Mouse (Mus musculus) adrenal gland, adult 8-10 months (tissue): Measurements from ENCODE around the gene Rsph10b. TPM values are rescaled to one million over a fixed set of nuclear protein-coding genes. Genes with fewer than 3 reads are reported as not detected.

Experiments
- DNase-seq: peaks from one replicate; pipeline ENCODE4 v3.0.0; 2022
- total RNA-seq, 4 experiments: library from RNA; stranded (reverse); gene quantifications; 2 replicates each; pipeline ENCODE4 v1.2.4; 2022

The Rsph10b gene
- total RNA-seq, result 10 to 100 TPM in 1 of 4 experiments, 1 to 10 TPM in 3; 3.2 to 20.5 (median 6.1) TPM

DNA sequence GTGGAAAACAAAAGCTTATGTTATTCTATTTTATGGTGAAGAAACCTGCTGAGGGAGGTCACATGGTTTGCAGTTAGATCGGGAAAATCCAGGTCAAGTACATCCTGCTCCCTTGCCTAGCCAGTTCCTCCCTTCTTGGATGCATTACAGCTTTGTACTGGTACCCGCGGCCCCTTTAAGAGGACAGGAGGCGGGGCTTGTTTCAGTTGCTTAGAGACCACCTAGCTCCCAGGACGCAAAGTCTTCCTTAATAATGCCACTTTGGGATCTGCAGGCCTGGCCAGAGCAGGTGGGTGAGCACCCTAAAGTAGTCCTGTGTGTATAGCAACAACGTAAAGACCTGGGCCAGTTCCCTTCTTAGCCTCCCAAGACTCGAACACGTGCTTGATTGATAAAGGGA, at the start of gene Rsph10b:
Rsph10b (plus strand) TSS at position 205 of the 400 bp plus-strand sequence.
- peak; percentile 25 for DNase-seq

DNA sequence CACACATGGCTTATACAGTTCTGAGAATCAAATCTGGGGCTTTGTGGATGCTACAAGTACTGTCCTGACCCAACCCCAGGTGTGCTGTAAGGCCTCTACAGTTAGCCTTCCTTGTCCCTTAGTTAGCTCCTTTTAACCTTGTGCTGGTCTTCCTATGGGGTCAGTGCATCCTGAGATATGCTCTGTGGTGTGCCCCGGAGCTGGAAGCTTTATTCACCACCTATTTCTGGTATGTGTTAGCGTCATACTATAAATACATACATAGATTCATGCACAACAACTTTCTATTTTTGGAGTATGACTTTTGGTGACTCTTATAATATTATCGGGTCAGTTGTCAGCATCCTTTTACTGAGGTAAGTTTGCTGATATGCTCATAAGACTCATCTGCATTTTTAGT, 47.6 kb upstream of the Rsph10b start:
- DNase-seq, result no peak

DNA sequence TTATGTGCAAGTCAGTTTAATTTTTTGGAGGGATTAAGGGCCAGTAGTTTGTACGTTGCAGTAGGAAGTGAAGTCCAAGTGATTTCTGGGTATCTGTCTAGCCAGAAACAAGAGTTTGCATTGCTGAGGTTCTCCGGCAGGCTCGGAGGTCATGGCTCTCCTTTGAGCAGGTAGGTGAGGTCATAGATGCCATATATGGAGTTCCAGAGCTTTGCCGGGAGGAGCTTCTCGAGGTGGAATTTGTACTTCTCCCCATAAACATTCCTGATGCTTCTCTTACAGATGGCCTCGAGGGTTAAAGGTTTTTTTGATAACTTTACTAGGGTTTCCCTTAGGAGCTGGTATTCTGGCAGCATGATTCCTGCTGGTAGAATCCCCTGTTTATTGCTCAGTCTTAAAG, 42.1 kb upstream of the Rsph10b start:
- no peak for DNase-seq

DNA sequence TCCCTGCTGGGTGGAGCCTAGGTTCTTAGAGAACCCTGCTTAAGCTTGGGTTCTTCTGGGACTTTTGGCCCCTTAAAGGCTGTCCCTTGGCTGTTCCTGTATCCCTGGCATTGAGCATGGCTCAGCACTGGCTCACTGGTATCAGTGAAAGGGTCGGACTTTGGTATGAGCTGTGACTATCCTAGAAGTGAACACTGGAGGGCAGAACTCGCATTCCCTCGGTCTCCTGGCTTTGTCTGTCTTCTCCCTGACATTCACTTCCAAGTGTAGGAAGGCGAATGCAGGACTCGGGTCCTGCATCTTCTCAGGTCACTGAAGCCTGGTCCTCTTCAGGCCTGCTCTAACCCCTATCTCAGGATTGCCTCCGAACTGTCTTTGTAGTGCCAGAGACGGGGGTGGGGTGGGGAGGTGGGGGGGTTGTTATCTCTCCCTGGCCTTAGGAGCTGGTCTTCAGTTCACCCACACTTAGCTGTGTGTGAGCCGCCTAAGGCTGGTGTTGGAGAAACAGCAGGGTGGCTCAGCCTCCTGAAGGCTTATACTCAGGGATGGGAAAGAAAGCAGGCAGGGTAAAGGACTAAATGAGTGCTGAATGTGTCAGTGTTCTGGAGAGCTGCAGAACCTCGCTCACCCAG, 40.5 kb upstream of the Rsph10b start:
- DNase-seq, result no peak

DNA sequence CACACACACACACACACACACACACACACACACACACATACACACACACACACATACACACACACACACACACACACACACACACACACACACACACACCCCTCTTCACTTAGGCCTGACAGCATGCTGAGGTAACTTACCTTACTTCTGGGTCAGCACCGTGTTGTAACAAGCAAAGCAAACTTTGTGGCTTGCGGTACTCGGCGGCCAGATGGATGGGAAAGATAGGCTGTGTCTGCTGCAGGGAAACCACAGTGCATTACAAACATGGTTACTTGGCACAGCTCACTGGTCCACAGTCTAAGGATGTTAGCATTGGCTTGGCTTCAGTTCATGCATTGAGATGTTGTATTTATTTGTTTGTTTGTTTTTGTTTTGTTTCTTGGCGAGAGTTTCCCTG, 39.4 kb upstream of the Rsph10b start:
- DNase-seq, result no peak

DNA sequence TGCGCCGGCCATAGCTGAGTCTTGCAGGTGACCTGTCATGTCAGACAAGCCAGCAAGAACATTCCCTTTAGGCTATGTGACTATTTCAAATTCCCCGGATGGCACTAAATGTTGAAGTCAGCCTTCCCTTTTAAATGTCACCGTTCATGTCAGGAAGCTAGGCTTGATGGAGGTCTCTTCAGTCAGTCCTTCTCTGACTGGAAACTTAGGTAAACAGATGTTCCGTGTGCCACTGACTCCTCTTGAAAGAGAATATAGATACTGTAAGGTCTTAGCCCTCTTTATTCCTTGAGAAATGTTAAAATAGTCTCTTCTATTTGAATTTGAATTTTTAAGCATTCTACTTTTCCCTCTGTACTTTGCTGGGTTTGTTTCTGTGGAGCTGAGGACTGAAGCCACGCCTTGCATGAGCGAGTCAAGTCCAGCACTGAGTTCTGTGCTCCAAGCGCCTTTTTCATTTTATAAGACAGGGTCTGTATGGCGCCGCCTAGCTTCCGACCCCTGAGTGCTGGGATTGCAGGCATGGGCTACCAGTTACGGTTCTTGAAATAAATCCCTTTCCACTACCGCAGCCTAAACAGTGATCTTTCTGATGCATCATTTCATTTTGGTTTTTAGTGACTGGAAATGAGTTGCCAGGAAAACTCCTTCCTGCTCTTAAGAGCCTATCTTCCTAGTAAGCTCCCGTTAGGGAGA, 35.1 kb upstream of the Rsph10b start, which contains the start of gene Ankrd61:
Ankrd61 (minus strand) TSS at position 51 of the 696 bp plus-strand sequence.
- no peak for DNase-seq

DNA sequence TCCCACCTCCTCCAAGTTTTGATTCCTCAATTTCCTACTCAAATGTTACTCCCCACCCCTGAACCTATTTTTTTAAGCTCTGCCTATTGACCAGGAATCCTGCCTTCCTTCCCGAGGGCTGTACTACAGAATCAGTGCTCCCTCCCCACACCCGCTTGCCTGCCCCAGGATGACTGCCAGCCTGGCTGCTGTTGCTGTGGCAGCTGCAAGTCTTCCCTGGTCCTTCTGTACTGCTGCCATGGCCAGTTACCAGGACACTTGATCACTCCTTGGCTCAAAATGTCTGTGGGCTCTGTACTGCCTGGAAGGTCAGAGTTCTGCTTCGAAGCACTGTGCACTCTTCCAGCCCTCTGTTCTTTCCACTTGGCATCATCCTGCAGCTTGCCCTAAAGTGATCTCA, 30.7 kb upstream of the Rsph10b start:
- DNase-seq, result no peak

DNA sequence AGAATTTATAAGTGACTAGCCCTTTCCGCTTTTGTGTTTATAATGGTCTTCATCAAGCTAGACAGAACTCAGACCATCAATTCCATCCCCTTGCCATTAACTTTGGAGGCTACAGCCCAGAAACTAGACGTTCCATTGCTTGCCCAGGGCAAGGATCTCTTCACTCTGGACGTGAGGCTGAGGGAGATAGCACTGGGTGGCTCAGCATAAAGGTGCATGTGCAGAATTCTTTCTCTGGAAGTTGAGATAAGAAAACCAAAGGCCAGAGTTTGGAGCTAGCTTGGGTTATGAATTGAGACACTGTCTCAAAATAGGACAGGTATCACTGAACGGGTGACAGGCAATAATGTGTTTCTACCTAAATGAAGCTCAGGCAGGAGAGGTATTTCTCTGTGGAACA, 29.0 kb upstream of the Rsph10b start:
- no peak for DNase-seq

DNA sequence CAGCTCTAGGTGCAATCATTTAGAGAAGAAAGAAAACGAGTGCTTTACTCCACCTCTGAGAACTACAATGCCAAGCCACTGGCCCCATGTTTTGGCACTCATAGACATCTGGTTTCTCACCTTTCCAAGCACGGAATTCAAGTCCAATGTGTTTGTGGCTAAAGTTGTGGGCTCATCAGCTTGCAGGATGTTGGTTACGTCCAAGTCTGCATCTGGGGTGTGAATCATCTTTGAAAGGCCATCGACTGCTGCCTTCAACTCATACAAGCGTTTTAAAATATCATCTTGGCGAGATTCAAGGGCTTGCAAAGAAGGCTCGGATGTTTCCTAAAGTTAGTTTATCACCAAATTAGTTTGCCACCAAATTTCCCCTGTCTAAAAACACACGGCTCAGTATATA, 26.4 kb upstream of the Rsph10b start:
- DNase-seq, result no peak

DNA sequence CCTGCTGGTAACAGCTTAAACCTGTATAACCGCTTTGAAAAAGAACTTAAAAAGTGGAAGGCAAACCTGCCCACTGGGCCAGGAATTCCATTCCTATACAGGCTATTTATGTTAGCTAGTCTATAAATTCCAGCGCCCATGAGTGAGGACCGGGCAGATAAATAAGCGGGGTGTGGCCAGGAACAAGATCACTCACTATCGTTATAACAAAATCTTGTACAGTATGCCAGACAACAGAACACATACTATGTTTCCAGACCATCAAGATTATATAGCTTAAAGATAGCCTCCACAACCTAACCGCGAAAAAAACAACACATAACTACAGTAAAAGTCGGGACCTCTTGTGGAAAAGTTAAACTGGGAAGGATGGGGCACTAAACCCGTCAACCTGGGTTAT, 23.9 kb upstream of the Rsph10b start:
- DNase-seq, result no peak

DNA sequence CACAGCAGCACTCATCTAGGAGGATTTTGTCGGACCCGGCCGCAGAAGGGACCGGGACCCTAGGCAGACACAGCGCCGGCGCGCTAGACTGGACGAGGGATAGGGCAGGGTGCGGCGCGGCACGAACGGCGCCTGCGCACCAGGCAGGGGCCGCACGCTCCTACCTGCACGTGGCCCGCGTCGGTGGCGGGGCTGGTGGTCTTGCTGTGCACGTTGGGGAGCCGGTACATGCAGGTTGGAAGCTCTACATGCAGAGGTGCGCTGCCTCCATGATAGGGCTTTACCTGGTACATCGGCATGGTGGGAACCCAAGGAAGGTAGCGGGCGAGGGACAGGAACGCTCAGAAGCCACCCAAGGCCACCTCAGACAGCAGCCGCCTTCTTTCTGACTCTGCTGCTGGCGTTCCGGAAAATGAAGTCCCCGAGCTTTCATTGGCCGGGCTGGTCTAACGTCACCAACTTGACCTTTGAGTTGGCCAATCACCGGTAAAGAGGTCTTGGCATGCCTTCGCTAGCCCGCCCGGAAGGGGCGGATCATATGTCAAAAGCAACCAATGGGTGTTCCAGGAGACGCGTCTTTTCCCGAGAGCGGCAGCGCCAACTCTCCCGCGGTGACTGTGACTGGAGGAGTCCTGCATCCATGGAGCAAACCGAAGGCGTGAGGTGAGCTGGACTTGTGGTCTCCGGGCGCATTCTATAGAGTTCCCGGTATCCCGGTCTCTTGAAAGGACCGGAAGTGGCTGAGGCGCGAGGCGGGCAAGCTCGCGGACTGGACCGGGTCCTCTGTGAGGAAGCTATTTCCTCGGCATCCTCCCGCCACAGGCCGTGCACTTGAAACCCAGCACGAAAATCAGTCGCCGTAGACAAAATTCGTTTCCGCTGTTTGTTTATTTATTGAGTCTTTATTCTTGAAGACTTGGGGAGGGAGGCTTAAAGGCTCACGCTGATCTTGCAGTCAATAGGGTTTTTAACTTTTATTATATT, 23.1 kb upstream of the Rsph10b start, which contains the start of the genes Aimp2 and Pms2:
Aimp2 (minus strand) TSS at position 431 of the 984 bp plus-strand sequence.
Pms2 (plus strand) TSS at position 548 of the 984 bp plus-strand sequence.
- DNase-seq, result peak; percentile 97

DNA sequence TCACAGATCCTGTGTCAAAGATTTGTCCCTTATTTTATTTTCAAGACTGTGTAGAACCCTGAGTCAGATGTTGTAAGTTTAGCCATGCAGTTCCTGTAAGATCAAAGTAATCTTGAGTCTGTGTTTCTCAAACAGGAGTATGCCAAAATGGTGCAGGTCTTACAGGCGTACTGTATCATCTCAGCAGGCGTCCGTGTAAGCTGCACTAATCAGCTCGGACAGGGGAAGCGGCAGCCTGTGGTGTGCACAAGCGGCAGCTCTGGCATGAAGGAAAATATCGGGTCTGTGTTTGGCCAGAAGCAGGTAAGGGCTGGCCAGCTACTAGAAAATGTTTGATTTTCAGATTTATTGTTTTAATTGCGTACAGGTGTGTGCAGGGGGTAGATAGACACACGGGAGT, 16.6 kb upstream of the Rsph10b start:
- DNase-seq, result no peak

DNA sequence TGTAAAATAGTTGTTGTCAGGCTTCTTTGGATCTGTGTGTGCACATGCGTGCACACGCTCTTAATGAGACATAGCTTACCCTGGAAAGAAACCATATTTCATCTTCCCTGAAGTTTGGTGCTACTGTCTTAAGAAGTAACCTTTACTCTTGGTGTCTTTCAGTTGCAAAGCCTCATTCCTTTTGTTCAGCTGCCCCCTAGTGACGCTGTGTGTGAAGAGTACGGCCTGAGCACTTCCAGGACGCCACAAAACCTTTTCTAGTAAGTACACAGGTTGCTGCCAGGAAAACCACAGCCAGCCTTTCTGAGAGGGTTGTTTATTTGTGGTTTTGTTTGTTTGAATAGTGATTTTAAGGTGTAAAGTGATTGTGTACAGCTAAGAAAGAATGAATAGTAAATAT, 15.4 kb upstream of the Rsph10b start:
- peak; percentile 23 for DNase-seq

DNA sequence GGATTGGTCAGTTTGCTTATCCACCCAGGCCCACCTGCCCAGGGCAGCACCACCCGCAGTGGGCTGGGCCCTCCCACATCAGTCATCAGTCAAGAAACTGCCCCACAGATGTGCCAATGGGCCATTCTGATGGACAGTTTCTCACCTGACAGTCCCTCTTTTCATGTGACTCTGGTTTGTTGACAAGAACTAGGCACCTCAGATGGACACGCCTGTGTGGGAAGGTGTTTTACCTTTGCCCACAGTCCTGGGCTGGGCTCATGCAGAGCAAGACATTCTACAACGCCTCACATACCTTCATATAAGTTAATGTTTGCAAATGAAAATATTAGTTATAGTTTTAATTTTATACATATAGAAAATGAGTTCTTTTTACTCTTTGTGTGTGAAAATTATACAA, 14.7 kb upstream of the Rsph10b start:
- DNase-seq, result no peak

DNA sequence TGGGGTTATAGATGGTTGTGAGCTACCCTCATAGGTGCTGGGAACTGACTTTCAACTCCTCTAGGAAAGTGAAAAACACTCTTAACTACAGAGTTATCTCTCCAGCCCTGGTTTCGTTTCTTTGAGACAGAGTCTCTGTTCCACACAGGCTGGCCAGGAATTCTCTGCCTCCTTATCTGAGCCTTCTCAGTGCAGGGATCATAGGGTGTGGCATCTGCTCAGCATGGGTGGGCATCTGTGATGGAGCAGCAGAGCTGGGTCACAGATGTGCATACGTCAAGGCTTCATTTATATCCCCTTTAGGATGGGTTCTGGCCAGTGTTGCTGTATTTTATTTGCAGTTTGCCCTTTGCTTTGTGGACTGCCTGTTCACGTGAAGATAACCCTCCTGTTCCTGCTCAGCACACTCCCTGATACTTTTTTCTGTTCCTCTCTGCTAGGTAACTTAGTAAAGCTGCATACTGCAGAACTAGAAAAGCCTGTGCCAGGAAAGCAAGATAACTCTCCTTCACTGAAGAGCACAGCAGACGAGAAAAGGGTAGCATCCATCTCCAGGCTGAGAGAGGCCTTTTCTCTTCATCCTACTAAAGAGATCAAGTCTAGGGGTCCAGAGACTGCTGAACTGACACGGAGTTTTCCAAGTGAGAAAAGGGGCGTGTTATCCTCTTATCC, 7.9 kb upstream of the Rsph10b start:
- DNase-seq, result no peak

DNA sequence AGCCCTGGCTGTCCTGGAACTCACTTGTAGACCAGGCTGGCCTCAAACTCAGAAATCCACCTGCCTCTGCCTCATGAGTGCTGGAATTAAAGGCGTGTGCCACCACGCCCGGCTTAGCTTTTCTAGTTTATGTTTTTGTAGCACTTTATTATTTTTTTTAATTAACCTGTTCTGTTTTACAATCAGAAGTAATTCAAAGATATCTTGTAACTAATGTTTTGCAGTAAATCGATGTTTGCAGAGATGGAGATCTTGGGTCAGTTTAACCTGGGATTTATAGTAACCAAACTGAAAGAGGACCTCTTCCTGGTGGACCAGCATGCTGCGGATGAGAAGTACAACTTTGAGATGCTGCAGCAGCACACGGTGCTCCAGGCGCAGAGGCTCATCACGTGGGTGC, 5.0 kb upstream of the Rsph10b start, which contains the start of gene Gm42421:
Gm42421 (plus strand) TSS at position 301 of the 400 bp plus-strand sequence.
- no peak for DNase-seq

DNA sequence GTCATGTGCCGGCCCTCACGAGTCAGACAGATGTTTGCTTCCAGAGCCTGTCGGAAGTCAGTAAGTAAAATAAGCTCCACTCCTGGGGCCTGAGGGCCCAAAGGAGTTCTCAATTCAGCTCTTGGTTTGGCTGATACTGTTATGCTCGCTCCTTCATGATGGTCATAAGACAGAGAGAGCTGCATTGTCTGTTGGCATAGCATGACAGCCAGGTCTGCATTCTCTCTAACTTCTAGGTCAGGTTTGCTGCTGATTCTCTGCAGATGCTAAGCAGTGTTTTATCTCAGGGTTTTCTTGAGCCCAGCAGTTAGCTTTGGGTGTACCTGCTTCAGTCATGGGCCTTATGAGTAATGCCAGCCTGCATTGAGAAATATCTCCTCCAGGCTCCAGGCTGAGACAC, 3.5 kb upstream of the Rsph10b start:
- no peak for DNase-seq

DNA sequence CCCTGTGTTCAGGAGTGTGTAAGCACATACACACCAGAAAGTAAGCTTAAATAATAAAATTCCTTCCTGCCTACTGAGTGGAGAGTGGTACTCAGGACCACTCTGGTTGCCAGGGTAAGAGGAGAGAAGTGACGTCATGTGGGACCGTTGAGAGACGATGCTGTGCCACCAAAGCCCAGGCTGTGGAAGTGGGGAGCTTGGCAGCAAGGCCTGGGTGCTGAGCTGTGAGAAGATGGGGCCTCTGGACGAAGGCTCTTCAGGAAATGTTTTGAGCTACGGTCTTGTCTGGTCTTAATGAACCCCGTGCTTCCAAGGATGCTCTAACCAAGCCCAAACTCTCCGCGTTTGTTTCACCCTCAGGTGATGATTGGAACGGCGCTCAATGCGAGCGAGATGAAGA, 2.2 kb upstream of the Rsph10b start:
- no peak for DNase-seq

DNA sequence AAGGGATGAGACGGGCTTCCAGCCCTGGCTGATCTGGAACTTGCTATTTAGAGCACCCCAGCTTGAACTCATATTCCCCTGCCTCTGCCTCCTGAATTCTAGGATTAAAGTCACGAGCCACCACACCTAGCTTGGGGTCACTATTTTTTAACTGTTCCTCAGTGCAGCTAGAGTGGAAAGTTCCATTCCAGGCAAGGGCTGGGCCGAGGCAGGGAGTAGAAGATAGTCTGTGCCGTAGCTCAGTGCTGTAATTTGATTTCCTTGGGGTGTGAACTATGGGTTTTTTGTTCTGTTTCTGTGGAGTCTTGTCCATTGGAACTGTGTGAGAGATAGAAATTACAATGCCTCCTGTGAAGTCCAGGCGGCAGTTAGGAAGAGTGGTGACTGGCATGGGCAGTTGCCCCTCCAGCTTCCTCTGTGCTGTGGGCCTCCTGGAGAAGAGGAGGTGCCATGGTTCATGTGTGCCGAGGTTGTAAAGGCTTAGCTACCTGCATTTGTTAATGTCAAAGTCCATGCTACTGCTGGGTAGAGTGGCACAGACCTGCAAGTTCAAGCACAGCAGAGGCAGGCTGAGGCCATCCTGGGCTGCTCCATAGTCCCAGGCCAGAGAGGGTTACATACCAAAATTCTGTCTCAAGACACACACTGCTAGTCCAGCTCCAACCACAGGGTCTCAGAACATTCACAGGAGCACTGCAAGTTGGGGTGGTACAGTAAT, 813 bp upstream of the Rsph10b start:
- DNase-seq, result no peak

DNA sequence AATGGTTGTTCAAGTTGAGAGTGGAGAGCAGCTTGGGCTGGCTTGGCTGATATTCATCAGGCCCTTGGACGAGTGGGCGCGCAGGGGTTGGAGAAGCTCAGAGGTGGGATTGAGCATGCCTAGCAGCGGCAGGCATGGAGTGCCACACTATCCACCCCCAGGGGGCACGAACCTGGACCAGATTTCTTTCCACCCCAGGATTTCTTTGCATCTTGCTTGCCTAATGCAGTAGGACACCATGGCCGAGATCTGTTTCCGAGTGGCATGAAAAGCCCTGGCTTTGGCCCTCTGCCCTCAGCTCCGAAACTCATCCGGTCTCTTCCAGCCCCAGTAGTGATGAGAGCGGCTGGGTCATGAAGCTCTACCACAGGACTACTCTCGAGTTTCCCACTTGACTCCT, 579 bp downstream of the Rsph10b start:
- no peak for DNase-seq

DNA sequence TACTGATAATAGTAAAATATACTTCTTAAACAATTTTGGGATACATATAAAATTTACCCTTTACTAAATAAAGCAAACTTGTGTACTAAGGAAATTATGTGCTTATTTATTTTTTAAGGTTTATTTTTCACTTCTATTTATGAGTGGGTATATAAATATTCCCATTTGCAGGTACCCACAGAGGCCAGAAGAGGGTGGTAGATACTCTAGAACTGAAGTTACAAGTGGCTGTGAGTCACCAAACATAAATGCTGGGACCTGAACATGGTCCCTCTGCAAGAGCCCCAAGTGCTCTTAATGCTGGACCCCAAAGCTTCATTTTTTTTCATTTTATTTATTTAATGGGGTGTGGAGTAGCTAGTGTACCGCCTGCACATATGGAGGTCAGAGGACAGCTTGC, 1.0 kb downstream of the Rsph10b start:
- no peak for DNase-seq

DNA sequence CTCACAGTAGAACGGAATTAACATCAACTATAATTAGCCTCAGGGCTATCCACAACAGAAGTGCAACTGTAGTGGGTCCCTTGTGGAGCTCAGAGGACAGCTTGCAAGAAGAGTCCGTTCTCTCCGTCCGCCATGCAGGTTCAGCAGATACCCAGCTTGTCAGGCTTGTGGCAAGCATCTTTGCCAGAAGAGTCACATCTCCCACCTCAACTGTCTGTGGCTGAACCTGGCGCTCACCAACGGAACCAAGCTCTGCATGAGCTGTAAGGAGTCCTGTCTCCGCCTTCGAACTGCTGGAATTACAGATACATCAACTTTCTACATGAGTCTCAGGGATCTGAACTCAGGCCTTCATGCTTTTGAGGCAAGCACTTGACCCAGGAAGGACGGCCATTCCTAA, 3.3 kb downstream of the Rsph10b start:
- DNase-seq, result no peak
